Mouse (Mus musculus) liver, postnatal 0 days (tissue): ENCODE data around the gene Myom3.

Source experiments
- CTCF ChIP-seq: sonication (generic); IDR thresholded peaks from 2 replicates; pipeline ENCODE4 v1.5.1; 2016; ENCODE audit warnings: antibody characterized with exemption, low read depth
- EP300 ChIP-seq: IDR thresholded peaks from 2 replicates; pipeline ENCODE4 v1.6.1; 2016; ENCODE audit warnings: antibody characterized with exemption, low read depth, mild to moderate bottlenecking

- no peak for TF ChIP-seq CTCF
- TF ChIP-seq EP300, result no peak
Measured at GRCm38 (mm10) chr4:135710392-135710791, 49.1 kb upstream of the Myom3 start.
